Mouse (Mus musculus): Measurements from ENCODE around the gene Emsy.

The Emsy gene

GRCm38 (mm10) chr7:98667956-98668746 lies 11.6 kb upstream of the Emsy start:
- no peak for DNase-seq (ENCODE audit: low read depth, low spot score)

- DNase-seq (ENCODE audit: low read depth, low spot score) = no peak
Measured at GRCm38 (mm10) chr7:98665726-98666125, 9.1 kb upstream of the Emsy start.

- DNase-seq (ENCODE audit: low read depth, low spot score) = no peak
Measured at GRCm38 (mm10) chr7:98665166-98665565, 8.6 kb upstream of the Emsy start.

- peak; percentile 86 for DNase-seq (ENCODE audit: low read depth, low spot score)
Measured at GRCm38 (mm10) chr7:98655681-98656530, 677 bp downstream of the Emsy start.

GRCm38 (mm10) chr7:98651651-98652050 lies 4.9 kb downstream of the Emsy start:
- DNase-seq (ENCODE audit: low read depth, low spot score) = no peak

- DNase-seq (ENCODE audit: low read depth, low spot score) = no peak
Measured at GRCm38 (mm10) chr7:98644238-98644637, 12.3 kb downstream of the Emsy start.

- no peak for DNase-seq (ENCODE audit: low read depth, low spot score)
Measured at GRCm38 (mm10) chr7:98636607-98637006, 20.0 kb downstream of the Emsy start.

- no peak for DNase-seq (ENCODE audit: low read depth, low spot score)
Measured at GRCm38 (mm10) chr7:98633032-98633431, 23.6 kb downstream of the Emsy start.

- no peak for DNase-seq (ENCODE audit: low read depth, low spot score)
Measured at GRCm38 (mm10) chr7:98629947-98630346, 26.6 kb downstream of the Emsy start.

- no peak for DNase-seq (ENCODE audit: low read depth, low spot score)
Measured at GRCm38 (mm10) chr7:98617739-98618138, 38.8 kb downstream of the Emsy start.

- DNase-seq (ENCODE audit: low read depth, low spot score) = no peak
Measured at GRCm38 (mm10) chr7:98612936-98613335, 43.6 kb downstream of the Emsy start.

GRCm38 (mm10) chr7:98608520-98608919 lies 48.1 kb downstream of the Emsy start:
- no peak for DNase-seq (ENCODE audit: low read depth, low spot score)

- DNase-seq (ENCODE audit: low read depth, low spot score) = no peak
Measured at GRCm38 (mm10) chr7:98607158-98607557, 49.4 kb downstream of the Emsy start.

GRCm38 (mm10) chr7:98601715-98602114 lies 54.9 kb downstream of the Emsy start:
- no peak for DNase-seq (ENCODE audit: low read depth, low spot score)

GRCm38 (mm10) chr7:98597402-98597801 lies 59.2 kb downstream of the Emsy start:
- DNase-seq (ENCODE audit: low read depth, low spot score) = no peak

- DNase-seq (ENCODE audit: low read depth, low spot score) = no peak
Measured at GRCm38 (mm10) chr7:98594731-98595130, 61.9 kb downstream of the Emsy start.

- DNase-seq (ENCODE audit: low read depth, low spot score) = no peak
Measured at GRCm38 (mm10) chr7:98593276-98593675, 63.3 kb downstream of the Emsy start.

- peak; percentile 46 for DNase-seq (ENCODE audit: low read depth, low spot score)
Measured at GRCm38 (mm10) chr7:98589028-98589427, 67.6 kb downstream of the Emsy start.

GRCm38 (mm10) chr7:98586313-98586712 lies 70.3 kb downstream of the Emsy start:
- DNase-seq (ENCODE audit: low read depth, low spot score) = peak; percentile 84

GRCm38 (mm10) chr7:98584555-98584954 lies 72.0 kb downstream of the Emsy start:
- peak; percentile 58 for DNase-seq (ENCODE audit: low read depth, low spot score)

- DNase-seq (ENCODE audit: low read depth, low spot score) = no peak
Measured at GRCm38 (mm10) chr7:98581266-98581665, 75.3 kb downstream of the Emsy start.

- no peak for DNase-seq (ENCODE audit: low read depth, low spot score)
Measured at GRCm38 (mm10) chr7:98580441-98580840, 76.1 kb downstream of the Emsy start.

GRCm38 (mm10) chr7:98579731-98580130 lies 76.9 kb downstream of the Emsy start:
- DNase-seq (ENCODE audit: low read depth, low spot score) = no peak
